Mouse (Mus musculus): ENCODE results near the gene Amhr2. TPM values are rescaled to one million over a fixed set of nuclear protein-coding genes. Genes with fewer than 3 reads are reported as not detected.

Gene Amhr2
- polyA plus RNA-seq, 1 experiment = 4.8 TPM

- H3K27ac ChIP-seq (ENCODE audit: control insufficient read depth, insufficient read depth, low read depth, low read length, poor library complexity) = no peak overlapping the region
- H3K4me3 ChIP-seq (replicated peaks; ENCODE audit: control insufficient read depth, low read depth, low read length) = no peak overlapping the region
- peaks cover under 1% of the 10 kb centered on the region for H3K4me1 ChIP-seq (ENCODE audit: control insufficient read depth, insufficient read depth, low read length)
- TF ChIP-seq POLR2A (IDR thresholded peaks at IDR 0.05; ENCODE audit: borderline replicate concordance, control insufficient read depth, low read depth, low read length) (no peak), CTCF (IDR thresholded peaks at IDR 0.05; ENCODE audit: control insufficient read depth, insufficient read depth, low read length) (no peak)
These were observed 31.5 kb upstream of the Amhr2 start for GRCm38 (mm10) chr15:102413687-102414086.

- Histone ChIP-seq H3K4me1 (ENCODE audit: control insufficient read depth, insufficient read depth, low read length) (no peaks in the 10 kb centered on the region), H3K27ac (ENCODE audit: control insufficient read depth, insufficient read depth, low read depth, low read length, poor library complexity) (no peak overlapping the region), H3K4me3 (replicated peaks; ENCODE audit: control insufficient read depth, low read depth, low read length) (no peak overlapping the region)
- WGBS = 92% methylated on average over 2 of the region's 2 CpGs
- TF ChIP-seq POLR2A (IDR thresholded peaks at IDR 0.05; ENCODE audit: borderline replicate concordance, control insufficient read depth, low read depth, low read length) = no peak
- TF ChIP-seq CTCF (IDR thresholded peaks at IDR 0.05; ENCODE audit: control insufficient read depth, insufficient read depth, low read length) = no peak
These were observed 27.6 kb upstream of the Amhr2 start for GRCm38 (mm10) chr15:102417524-102417923.

GRCm38 (mm10) chr15:102420986-102421385, 24.2 kb upstream of the Amhr2 start:
- H3K4me3 ChIP-seq (replicated peaks; ENCODE audit: control insufficient read depth, low read depth, low read length) = no peak overlapping the region
- WGBS = 23% methylated on average over 1 of the region's 1 CpGs
- H3K27ac ChIP-seq (ENCODE audit: control insufficient read depth, insufficient read depth, low read depth, low read length, poor library complexity) = no peak overlapping the region
- H3K4me1 ChIP-seq (ENCODE audit: control insufficient read depth, insufficient read depth, low read length) = no peaks in the 10 kb centered on the region; the same call in 1 of the 2 replicates
- TF ChIP-seq POLR2A (IDR thresholded peaks at IDR 0.05; ENCODE audit: borderline replicate concordance, control insufficient read depth, low read depth, low read length) (no peak), CTCF (IDR thresholded peaks at IDR 0.05; ENCODE audit: control insufficient read depth, insufficient read depth, low read length) (no peak)

GRCm38 (mm10) chr15:102421437-102421836, 23.7 kb upstream of the Amhr2 start:
- no peak for TF ChIP-seq POLR2A (IDR thresholded peaks at IDR 0.05; ENCODE audit: borderline replicate concordance, control insufficient read depth, low read depth, low read length)
- no peak for TF ChIP-seq CTCF (IDR thresholded peaks at IDR 0.05; ENCODE audit: control insufficient read depth, insufficient read depth, low read length)
- H3K4me3 ChIP-seq (replicated peaks; ENCODE audit: control insufficient read depth, low read depth, low read length) = no peak overlapping the region
- H3K4me1 ChIP-seq (ENCODE audit: control insufficient read depth, insufficient read depth, low read length) = no peaks in the 10 kb centered on the region; the same call in 1 of the 2 replicates
- no peak overlapping the region for H3K27ac ChIP-seq (ENCODE audit: control insufficient read depth, insufficient read depth, low read depth, low read length, poor library complexity)
- 46% methylated on average over 3 of the region's 3 CpGs for WGBS

DNA sequence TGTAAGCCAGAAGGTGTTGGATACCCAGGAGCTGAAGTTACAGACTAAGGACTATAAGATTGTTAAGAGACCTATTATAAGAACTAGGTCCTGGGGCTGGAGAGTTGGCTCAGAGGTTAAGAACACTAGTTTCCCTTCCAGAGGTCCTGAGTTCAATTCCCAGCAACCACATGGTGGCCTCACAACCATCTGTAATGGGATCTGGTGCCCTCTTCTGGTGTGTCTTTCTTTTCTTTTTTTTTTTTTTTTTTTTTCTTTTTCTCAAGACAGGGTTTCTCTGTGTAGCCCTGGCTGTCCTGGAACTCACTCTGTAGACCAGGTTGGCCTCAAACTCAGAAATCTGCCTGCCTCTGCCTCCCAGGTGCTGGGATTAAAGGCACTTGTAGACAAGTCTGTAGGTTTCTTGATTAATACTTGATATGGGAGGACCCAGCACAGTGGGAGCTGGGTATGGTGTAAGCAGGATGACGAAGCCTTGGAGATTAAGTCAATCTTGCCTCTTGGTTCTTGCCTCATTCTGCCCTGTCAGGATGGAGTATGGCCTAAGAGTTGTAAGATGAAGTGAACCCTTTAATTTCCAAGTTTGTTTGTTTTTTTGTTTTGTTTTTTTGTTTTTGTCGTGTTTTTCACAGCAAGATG, 21.4 kb upstream of the Amhr2 start:
- H3K4me3 ChIP-seq (replicated peaks; ENCODE audit: control insufficient read depth, low read depth, low read length) = no peak overlapping the region
- TF ChIP-seq POLR2A (IDR thresholded peaks at IDR 0.05; ENCODE audit: borderline replicate concordance, control insufficient read depth, low read depth, low read length) (no peak), CTCF (IDR thresholded peaks at IDR 0.05; ENCODE audit: control insufficient read depth, insufficient read depth, low read length) (no peak)
- 67% methylated on average over 2 of the region's 2 CpGs for WGBS
- no peak overlapping the region for H3K27ac ChIP-seq (ENCODE audit: control insufficient read depth, insufficient read depth, low read depth, low read length, poor library complexity)
- H3K4me1 ChIP-seq (ENCODE audit: control insufficient read depth, insufficient read depth, low read length) = no peaks in the 10 kb centered on the region; the same call in 1 of the 2 replicates

DNA sequence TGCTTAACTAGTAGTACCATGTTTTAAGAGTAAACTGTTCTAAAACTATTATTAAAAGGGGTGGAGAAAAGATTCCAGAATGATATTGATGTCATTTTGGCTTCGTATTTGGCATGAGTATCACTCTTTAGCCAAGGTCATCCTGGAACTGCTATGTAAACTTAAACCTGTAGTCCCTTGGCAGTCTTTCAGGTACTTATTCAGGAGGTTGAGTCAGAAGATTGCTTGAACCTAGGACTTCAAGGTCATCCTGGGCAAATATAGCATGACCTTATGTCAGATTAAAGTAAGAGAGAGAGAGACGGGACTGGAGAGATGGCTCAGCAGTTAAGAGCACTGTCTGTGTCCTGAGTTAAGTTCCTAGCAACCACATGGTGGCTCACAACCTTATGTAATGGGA, 20.5 kb upstream of the Amhr2 start:
- TF ChIP-seq CTCF (IDR thresholded peaks at IDR 0.05; ENCODE audit: control insufficient read depth, insufficient read depth, low read length) (no peak), POLR2A (IDR thresholded peaks at IDR 0.05; ENCODE audit: borderline replicate concordance, control insufficient read depth, low read depth, low read length) (no peak)
- H3K4me1 ChIP-seq (ENCODE audit: control insufficient read depth, insufficient read depth, low read length) = no peaks in the 10 kb centered on the region; the same call in 1 of the 2 replicates
- 77% methylated on average over 2 of the region's 2 CpGs for WGBS
- H3K27ac ChIP-seq (ENCODE audit: control insufficient read depth, insufficient read depth, low read depth, low read length, poor library complexity) = no peak overlapping the region
- no peak overlapping the region for H3K4me3 ChIP-seq (replicated peaks; ENCODE audit: control insufficient read depth, low read depth, low read length)

DNA sequence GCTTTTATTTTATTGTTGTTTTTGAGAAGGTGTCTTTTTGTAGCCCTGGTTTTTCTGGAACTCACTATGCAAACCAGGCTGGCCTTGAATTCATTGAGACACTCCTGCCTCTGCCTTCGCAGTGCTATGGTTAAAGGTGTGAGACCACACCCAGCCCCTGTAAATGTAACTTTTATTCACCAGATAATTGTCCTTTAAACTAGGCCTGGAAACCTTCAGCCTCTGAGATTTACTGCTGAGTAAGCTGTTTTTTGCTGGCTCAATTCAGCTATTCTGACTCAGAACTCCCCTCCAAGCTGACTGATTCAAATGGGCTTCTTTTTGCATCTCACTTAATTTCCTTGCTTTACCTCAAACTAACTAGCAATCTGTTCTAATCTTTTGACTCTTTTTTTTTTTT, 18.2 kb upstream of the Amhr2 start:
- H3K27ac ChIP-seq (ENCODE audit: control insufficient read depth, insufficient read depth, low read depth, low read length, poor library complexity) = no peak overlapping the region

GRCm38 (mm10) chr15:102432046-102432445, 13.1 kb upstream of the Amhr2 start:
- H3K4me1 ChIP-seq (ENCODE audit: control insufficient read depth, insufficient read depth, low read length) = no peaks in the 10 kb centered on the region
- WGBS = 30% methylated on average over 1 of the region's 1 CpGs
- H3K27ac ChIP-seq (ENCODE audit: control insufficient read depth, insufficient read depth, low read depth, low read length, poor library complexity) = no peak overlapping the region
- TF ChIP-seq POLR2A (IDR thresholded peaks at IDR 0.05; ENCODE audit: borderline replicate concordance, control insufficient read depth, low read depth, low read length) = no peak
- TF ChIP-seq CTCF (IDR thresholded peaks at IDR 0.05; ENCODE audit: control insufficient read depth, insufficient read depth, low read length) = no peak
- H3K4me3 ChIP-seq (replicated peaks; ENCODE audit: control insufficient read depth, low read depth, low read length) = no peak overlapping the region

More for the DNA sequence above, 18.2 kb upstream of the Amhr2 start:
- H3K4me1 ChIP-seq (ENCODE audit: control insufficient read depth, insufficient read depth, low read length) = no peaks in the 10 kb centered on the region; the same call in 1 of the 2 replicates
- 93% methylated on average over 1 of the region's 1 CpGs for WGBS
- TF ChIP-seq POLR2A (IDR thresholded peaks at IDR 0.05; ENCODE audit: borderline replicate concordance, control insufficient read depth, low read depth, low read length) (no peak), CTCF (IDR thresholded peaks at IDR 0.05; ENCODE audit: control insufficient read depth, insufficient read depth, low read length) (no peak)
- H3K4me3 ChIP-seq (replicated peaks; ENCODE audit: control insufficient read depth, low read depth, low read length) = no peak overlapping the region

DNA sequence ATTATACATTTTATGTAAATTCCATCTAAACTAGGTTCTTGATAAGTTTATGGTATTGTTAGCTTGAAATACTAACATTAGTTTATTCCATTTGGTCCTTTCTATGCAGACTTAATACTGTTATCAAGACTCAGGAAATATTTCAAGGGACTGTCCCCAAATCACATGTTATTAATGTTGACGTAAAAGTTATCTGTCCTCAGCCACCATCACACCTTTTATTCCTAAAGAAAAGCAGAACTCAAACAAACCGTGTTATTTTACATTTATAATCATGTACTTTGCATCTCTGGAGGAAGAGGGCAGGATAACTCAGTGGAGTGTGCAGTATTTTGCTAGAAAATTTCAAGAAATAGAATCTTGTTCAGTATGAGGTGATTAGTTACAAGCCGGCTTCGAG, 12.0 kb upstream of the Amhr2 start:
- WGBS = 84% methylated on average over 4 of the region's 4 CpGs
- Histone ChIP-seq H3K27ac (ENCODE audit: control insufficient read depth, insufficient read depth, low read depth, low read length, poor library complexity) (no peak overlapping the region), H3K4me1 (ENCODE audit: control insufficient read depth, insufficient read depth, low read length) (no peaks in the 10 kb centered on the region), H3K4me3 (replicated peaks; ENCODE audit: control insufficient read depth, low read depth, low read length) (no peak overlapping the region)
- TF ChIP-seq CTCF (IDR thresholded peaks at IDR 0.05; ENCODE audit: control insufficient read depth, insufficient read depth, low read length) = no peak
- no peak for TF ChIP-seq POLR2A (IDR thresholded peaks at IDR 0.05; ENCODE audit: borderline replicate concordance, control insufficient read depth, low read depth, low read length)

All from bone marrow, adult 2 months (tissue).